Mouse (Mus musculus) CD4-positive, CD25-positive, alpha-beta regulatory T cell, adult 4 months (primary cell): ENCODE data around the gene Car3. TPM values are rescaled to one million over a fixed set of nuclear protein-coding genes. Genes with fewer than 3 reads are reported as not detected.
A peak's percentile ranks its signal among the peaks of the same experiment; 100 is the strongest.

Experiments used
- ATAC-seq: one replicate; pipeline ENCODE4 v1.8.0; 2017
- polyA plus RNA-seq, 2 experiments: library from polyadenylated mRNA; unstranded; fragments of 100-300 nt; shearing (Covaris generic); gene quantifications; one replicate each; pipeline ENCODE4 v1.2.1; 2017

Car3 gene
- polyA plus RNA-seq, 2 experiments from 2014 or later = not detected

DNA sequence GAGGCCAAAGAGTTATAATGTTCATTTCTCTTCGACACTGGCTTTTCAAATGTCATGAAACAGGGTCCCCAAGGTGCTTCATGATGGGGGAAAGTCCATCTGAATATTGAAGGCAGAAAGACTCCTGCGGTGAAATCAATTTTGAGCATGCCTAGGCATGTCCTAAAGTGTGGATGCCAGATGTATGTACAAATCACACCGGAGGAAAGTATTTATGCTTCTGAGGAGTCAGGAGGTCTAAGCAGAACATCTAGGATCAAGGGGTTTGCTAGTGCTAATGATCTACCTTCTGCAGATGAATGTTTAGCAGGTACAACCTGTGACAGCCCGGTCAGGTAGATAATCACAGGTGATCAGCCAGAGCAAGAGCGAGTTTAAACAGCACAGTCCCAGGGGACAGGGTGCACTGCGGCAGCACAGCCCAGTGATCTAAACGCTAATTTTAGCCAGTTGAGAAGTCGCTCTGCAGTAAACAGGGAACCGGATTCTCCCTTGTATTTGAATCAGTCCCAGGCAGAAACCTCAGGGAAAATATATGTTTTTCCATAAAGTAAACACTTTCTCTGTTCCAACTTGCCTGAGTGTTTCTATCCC lies 13.1 kb downstream of the Car3 start:
- ATAC-seq = no peak

DNA sequence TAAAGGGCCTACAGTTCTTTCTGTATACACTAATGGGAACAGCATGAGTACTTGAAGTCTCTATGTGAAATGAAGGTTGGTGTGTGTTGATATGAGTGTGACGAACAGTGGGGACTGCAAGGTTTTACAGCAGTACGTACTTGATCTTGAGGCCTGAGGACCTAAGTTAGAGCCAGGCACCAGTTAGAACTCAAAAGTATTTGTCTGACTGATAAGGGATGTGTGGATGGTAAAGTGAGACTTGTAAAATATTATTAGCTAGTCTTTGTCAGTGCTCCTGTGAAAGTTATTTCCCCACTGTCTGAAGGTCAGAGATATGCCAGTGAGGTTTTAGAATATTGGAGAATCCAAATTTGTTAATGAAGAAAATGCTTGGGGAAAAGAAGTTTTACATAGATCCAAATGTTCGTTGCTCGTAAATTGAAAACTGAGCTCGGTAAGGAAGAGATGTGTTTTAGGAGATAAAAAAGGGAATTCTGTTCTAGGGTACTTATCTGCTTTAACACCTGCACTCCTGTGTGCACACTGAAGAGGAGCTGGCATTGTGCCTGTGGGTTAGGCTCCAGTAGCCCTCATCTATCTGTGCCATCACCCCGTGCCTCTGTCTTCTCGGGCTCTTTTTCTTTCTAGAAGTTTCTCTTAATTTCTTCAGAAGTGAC lies 14.1 kb downstream of the Car3 start:
- no peak for ATAC-seq

DNA sequence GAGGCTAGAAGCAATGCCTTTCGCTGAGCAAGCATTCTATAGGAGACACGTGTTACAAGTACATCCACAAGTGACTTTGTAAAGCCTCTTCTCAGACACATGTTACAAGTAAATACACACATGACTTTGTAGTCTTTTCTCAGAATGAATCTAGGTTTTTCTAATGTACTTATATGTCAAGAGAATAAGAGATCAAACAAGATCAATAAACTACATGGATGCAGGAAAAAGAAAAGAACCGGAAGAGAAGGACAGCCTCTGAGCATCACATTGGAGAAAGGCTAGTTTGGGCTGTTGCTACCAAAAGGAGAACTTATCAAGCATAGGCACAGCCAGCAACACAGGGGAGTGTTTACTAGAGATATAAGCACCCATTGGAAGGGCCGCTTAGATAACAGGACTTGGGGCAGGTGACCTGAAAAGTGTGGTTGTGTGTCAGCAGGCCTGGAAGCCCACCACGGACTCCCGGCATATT lies 15.5 kb downstream of the Car3 start:
- no peak for ATAC-seq

DNA sequence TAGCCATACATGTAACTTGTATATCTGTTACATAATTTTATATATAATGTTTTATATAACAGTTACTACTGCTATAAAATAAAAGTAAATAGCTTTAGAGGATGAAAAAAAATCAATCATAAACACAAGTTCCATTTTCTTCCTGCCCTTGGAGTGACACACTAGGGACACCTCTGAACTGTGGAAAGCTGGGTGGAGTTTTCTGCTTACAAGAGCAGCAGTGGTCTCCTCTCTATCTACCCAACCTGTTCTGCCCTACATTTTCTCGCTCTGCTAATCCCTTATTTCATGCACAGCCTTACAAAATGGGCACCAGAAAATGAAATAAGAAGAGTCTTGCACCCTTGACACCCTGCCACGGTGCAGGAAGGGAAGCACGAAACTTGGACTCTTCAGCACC lies 16.0 kb downstream of the Car3 start:
- no peak for ATAC-seq

DNA sequence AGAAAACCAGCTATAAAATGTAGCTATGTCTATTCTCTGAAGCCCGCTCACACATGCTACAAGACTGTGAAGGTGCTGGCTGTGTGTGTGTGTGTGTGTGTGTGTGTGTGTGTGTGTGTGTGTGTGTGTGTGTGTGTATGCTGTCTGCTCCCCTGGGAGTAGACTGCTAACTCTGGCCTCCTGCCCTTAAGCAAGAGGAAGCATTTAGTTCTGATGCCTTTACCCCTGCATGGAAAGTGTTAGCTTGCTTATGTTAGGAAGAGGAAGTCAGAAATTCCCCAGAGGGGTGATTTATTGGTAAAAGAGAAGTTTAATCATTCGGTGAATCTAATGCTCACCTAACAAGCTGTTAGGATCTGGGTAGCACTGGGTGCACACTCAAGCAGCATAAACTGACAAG lies 17.0 kb downstream of the Car3 start:
- ATAC-seq = no peak

DNA sequence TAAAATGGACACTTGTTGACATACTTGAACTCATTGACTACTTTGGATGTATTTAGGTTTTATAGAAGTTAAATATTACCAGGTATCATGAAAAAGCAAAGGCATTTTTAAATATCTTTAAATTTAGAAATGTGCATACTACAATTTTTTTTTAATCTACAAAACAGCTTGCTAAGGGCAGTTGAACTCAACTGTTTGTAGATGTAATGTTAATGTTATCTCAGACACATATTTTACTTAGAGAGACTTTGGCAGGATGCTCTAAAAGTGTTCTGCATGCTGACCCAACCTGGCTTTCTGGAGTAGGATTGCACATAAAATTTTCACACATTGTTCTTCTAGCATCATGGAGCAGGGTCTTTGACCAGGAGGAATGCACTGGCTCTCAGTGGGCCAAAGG lies 18.7 kb downstream of the Car3 start:
- ATAC-seq = no peak

DNA sequence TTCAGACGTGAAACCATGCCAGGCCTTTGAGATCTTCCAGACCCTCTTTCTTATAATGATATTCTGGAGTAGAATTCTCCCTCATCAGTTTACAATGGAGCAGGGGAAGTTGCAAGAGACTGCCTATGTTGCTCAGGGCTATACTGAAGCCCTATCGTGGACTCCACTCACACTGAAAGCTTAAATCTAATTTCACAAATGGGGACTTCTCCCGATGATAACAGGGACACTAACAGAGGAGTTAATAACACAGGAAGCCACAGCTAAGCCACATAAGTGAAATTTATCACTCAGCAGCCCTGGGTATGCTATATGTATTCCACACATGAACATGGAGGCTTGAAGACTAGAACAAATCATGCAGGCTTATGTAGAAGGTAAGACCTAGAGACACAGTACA lies 19.4 kb downstream of the Car3 start:
- no peak for ATAC-seq

DNA sequence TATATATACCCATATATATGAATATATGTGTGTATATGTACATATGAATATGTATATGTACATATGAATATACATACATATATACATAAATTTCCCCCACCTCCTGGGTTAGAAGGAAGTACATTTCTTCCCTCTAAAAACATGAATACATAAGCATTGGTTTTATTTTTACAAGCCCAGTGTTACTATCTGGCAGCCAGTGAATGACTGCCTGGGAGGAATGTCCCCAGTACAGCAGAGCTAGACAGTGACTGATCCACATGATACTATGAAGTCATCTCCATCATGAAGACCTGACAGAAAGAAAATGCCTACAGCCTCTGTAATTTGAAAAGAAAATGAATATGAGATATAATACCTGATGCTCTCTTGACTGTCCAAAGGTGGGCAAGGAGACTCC lies 21.5 kb downstream of the Car3 start:
- ATAC-seq = no peak

DNA sequence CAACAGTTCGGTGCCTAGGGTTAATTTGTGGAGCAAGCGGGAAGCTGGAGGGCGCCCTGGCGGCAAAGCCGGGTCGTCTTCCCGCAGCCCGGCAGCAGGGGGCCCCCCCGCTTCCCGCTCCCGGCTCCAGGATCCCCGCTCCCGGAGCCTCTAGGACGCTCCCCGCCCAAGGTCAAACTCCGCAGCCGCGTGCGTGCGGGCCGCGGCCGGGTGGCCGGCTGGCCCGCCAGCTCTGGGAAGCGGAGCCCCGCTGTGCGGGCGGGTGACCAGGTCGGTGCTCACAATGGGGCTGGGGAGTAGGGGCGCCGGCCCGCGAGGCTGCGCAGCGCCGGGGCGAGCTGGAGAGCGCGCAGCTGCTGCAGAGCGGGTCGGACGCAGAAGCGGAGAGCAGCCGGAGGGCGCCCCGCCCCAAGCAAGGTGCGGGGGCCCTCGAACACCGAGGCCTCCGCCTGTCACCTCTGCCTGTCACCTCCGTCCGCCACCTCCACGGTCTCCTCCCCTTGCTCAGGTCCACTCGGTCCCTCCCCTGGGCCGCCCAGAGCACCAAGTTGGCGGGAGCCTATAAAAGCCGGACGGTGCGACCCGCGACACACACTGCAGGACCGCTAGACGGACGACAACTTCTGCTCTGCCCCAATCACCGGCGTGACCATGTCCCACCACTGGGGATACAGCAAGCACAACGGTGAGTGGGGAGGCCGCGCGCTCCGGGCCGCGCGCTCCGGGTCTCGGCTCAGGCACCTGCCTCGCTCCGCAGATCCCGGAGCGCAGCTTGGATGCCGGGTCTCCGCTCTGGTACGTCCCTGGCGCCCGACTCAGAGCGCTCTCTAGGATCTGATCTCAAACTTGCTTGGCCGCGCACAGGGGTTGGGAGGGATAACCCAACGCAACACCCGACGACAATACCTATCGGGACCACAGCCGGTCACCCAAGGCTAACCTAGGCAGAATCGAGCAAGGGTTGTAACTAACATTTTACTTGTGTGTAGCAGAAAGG lies 23.1 kb downstream of the Car3 start, which contains the start of gene Car2:
Car2 (plus strand) TSS at position 172 of the 997 bp plus-strand sequence.
- peak; percentile 65 for ATAC-seq

DNA sequence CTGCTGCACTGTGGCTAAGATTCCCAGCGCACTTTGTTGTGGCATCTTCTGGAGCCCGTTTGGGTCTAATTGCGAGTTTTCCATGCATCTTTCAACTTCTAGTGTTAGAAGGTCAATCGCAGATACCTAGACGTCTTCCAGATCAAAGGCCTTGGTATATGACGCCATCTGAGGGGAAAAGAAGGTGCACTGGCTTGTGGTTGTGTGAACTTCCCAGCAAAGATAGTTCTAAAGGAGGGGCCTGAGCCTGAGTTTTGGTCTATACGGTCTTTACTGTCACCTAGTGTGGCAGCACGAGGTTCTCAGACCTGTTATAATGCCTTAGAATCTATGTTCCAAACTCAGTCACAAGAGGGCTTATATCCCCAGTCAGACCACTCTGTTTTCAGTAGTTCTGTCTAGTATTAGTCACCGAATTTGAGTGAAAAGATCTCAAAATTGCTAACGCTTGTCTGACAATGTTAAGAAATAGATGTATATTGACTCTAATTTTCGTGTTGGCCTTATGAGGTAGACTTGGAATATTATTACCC lies 23.9 kb downstream of the Car3 start:
- ATAC-seq = peak; percentile 18

DNA sequence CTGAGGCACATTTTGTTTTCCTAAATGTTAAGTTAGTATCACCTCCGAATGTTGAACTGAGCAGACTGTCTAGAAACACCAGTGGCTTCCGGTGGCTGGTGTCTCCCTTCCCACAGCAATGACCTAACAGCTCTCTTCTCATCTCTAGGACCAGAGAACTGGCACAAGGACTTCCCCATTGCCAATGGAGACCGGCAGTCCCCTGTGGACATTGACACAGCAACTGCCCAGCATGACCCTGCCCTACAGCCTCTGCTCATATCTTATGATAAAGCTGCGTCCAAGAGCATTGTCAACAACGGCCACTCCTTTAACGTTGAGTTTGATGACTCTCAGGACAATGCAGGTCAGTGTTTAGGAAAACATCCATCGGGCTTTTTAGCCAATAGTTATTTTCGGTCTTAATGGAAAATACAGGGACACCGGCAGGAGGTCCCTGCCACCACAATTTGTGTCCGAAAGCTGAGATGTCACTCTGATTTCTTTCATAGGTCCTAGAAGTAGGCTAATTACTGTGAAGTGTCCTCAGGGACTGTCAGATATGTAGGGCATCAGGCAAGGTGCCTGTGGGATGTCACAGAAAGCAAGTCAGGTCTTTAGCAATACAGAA lies 24.5 kb downstream of the Car3 start:
- ATAC-seq = no peak

DNA sequence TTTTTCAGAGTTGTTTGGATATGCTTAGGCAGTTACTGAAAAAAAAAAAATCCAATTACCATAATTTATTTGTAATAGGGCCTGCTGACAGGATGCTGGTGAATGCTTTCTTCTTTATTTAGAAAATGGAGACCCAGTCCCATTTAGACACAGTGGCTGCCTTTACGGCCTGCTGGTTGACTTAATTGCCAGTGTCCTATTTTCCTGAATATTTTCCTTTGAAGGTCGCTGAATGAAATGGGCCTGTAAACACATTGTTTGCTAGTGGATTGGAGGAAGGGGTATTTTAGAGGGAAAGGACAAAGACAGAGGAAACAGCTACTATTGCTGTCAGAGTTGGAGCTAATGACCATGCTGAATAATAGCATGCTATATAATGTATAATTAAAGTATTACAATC lies 25.2 kb downstream of the Car3 start:
- no peak for ATAC-seq

DNA sequence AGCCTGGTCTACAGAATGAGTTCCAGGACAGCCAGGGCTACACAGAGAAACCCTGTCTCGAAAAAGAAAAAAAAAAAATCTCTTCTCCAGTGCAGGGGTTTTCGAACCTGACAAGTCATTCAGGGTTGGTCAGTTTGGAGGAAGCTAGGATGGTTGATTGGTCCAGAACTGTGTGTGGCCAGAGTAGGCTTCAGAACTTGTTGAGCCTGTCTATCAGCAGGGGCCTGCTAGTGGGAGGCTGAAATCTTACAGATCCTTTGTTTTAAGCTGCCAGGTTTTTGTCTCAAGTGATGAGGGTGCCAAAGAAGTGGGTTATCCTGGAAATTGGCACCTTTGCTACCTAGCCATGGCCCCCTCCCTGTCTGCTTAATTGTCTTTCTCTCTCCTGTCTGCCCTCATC lies 25.8 kb downstream of the Car3 start:
- no peak for ATAC-seq

DNA sequence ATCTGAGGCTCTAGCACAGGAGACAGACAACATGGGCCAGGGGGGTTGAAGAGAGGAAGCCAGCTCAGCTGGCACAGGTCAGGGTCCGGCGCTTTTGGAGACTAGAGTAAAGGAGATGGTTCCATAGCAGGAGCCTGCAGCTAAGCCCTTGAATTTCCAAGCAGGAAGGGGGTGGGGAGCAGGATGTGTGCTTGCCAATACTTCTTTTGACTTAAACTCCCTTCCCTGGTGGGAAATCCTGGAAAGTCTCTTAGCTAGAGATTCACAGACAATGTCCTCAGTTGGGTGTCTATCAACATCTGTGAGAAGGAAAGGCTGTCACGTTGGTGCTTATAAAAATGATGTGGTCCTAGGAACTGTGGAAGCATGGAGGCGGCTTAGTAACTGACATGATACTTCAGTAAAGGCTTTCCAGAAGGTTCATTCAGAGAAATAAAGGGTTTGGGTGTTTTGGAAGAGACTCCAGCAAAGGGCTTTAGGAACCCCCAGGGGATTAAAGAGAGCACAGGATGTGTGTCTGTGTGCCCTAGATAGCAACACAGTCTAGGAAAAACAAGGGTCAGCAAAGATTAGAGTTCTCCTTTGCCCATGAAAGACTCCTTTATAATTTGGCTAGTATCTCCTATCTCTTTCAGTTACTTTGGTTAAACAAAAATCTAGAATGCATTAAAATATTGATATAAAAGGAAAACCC lies 26.6 kb downstream of the Car3 start:
- ATAC-seq = no peak

DNA sequence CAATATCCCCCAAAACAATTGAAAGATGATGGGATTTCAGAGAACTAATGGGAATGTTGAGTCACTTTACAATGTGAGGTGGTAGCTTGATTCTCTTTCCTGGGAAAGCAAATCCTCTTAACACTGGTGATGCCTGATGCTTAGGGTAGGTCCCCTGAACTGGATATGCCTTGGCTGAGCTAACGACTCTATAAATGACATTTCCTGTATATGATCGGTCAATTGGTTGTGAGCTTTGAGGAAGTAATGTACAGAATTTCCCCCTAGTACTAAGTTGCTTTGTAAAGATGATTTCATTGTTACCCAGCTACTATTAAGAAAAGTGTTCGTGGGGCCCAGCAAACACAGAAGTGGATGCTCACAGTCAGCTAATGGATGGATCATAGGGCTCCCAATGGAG lies 29.7 kb downstream of the Car3 start:
- no peak for ATAC-seq

DNA sequence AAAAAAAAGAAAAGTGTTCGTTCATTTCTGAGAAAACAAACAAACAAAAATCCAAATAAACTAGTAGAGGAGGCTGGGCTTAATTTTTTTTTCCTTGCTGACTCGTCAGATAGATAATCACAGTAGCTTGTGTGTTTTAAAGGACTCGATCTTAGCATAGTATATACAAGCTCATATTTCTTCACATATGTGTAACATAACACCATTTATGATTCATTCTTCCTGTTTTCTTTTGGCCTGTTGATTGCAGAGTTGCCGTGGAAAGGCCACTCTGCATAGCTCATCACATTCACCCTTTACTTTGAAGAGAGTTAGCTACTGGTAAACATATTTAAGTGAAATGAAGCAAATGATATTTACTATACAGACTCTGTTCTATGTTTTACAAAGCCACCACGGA lies 30.4 kb downstream of the Car3 start:
- no peak for ATAC-seq

DNA sequence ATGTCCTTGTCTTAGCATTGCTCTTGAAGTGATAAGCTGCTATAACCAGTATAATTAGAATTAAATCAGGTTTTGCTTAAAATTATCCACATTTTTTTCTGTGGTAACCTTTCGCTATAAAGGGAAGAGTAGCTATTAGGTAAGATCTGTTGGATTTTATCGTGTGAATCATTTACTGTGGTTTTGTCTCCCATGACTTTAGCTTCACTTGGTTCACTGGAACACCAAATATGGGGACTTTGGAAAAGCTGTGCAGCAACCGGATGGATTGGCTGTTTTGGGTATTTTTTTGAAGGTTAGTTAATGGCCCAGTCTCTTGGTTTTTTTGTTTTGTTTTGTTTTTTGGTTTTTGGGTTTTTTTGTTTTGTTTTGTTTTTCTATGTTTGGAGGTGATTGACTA lies 32.0 kb downstream of the Car3 start:
- no peak for ATAC-seq

DNA sequence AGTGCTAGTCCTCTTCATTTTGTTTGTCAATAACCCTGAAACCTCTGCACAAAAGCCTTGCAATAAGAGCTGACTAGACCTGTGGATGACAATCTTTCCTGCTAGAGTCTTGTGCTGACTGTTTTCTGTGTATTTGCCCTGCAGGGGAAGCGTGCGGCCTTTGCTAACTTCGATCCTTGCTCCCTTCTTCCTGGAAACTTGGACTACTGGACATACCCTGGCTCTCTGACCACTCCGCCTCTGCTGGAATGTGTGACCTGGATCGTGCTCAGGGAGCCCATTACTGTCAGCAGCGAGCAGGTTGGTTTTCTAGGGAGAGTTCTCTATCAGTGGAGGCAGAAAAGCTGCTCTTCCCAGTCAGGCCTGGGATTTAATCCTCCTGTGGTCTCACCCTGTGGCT lies 34.5 kb downstream of the Car3 start:
- no peak for ATAC-seq

DNA sequence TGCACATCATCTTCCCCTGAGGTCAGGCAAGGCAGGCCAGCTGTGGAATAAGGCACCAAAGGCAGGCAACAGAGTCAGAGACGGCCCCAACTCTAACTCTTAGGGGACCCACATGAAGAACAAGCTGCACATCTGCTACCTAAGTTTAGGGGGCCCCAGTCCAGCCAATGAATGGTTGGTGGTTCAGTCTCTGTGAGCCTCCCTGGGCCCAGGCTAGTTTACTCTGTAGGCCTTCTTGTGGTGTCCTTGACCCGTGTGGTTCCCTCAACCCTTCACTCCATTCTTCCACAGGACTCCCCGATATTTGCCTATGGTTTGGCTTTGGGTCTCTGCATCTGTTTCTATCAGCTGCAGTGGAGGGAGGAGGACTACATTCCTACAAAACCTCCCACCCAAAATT lies 40.1 kb downstream of the Car3 start:
- ATAC-seq = no peak

DNA sequence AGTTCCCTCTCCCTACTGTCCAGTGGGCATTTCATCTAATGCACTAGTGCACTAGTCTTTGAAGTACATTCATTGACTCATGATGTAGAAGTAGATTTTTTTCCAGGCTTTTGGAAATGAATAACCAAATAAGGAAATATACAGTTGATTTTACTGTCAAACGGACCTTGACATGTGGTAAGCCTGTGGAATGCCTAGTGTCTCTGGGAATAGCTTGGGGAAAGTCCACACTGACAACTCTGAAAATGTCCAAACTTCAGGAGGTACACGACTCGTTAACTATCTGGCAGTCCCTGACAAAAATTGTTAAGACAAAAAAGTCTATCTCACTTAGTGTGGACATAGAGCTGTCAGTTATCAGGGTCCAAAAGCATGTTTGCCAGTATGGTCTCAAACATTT lies 40.9 kb downstream of the Car3 start:
- ATAC-seq = no peak

DNA sequence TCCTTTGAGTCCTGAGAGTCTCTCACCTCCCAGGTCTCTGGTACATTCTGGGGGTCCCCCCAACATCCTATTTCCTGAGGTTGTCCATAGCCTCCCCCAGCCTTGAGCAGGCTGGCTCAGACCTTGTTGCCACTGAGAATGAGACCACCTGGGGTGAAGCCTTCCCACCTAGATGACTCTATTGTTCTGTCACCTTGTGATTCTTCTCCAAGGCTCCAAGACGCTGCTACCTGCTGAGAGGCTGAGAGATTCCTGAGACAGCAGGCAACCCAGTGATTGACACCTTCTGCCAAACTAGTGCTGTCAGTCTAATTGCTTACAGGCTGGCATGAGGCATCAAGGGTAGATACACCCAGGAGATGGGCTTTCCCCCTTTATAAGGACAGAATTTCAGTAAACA lies 44.0 kb downstream of the Car3 start:
- no peak for ATAC-seq

DNA sequence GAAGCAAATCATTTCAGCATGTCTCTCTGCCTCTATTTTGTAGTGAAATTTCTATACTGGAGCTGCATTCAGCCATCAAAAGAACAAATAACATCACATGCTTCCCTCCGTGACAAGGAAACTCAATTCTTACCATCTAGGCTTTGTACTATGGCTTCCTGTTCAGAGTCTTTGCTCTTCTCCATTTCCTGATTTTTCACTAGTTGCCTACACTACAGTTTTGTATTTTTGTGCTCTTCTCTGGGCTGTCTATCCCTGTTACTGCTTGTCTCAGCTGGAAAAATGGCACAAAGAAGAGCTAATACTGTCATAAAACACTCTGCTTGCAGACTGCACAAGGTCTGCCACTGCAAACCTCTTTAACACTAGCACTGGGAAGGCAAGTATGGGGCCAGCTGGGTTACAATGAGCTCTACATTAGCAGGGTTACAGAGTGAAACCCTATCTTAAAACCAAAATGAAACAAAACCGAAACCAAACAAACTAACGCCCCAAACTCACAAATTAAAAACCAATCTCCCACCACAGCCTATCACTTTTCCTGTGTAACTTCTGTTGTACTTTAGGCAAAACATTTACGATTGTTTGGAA lies 48.8 kb downstream of the Car3 start:
- ATAC-seq = peak; percentile 71
